Comparison of ENCODE assay signal across 14 mouse cellular contexts in genomic region chr5:25055288-25055687, GRCm38 (mm10). TPM values are rescaled to one million over a fixed set of nuclear protein-coding genes. Genes with fewer than 3 reads are reported as not detected.
DNase-seq lines count a peak whose midpoint lies in the region; ATAC-seq and TF ChIP-seq lines count a peak whose summit lies in the region.
"Had no signal": no experiment of that assay in that cellular context is flagged by ENCODE, and none has a peak within 500 bp of the region (broad histone marks: within the 10 kb centered on the region; RNA-seq: fewer than 3 reads in every experiment).

No protein-coding gene starts in this region.

- no peak overlapping the region for H3K9ac ChIP-seq in hindbrain, embryonic 11.5 days (ENCODE audit: low read depth, low read length)
- no peak overlapping the region for H3K9ac ChIP-seq in midbrain, embryonic 11.5 days (ENCODE audit: low read length)
- H3K9ac ChIP-seq in lung, postnatal 0 days (replicated peaks; ENCODE audit: low read depth), result no peak overlapping the region
- H3K9ac ChIP-seq: embryonic facial prominence, embryonic 15.5 days; liver, embryonic 13.5 days; stomach, embryonic 15.5 days had no signal

- peak; percentile 65; the same call in 1 of the 2 replicates for TF ChIP-seq POLR2A in cerebellum, adult 2 months (IDR thresholded peaks at IDR 0.05; ENCODE audit: borderline replicate concordance, insufficient read depth, low read length)

- 39% methylated on average over 4 of the region's 4 CpGs for WGBS in hindbrain, embryonic 10.5 days
- WGBS in hindbrain, embryonic 11.5 days, result 33% methylated on average over 4 of the region's 4 CpGs
- WGBS in midbrain, embryonic 10.5 days, result 40% methylated on average over 4 of the region's 4 CpGs
- WGBS in midbrain, embryonic 11.5 days, result 37% methylated on average over 4 of the region's 4 CpGs
- WGBS in cerebellum, adult 2 months, result 4% methylated on average over 4 of the region's 4 CpGs
- WGBS in lung, postnatal 0 days, result 67% methylated on average over 4 of the region's 4 CpGs

- peaks cover 25% of the 10 kb centered on the region for H3K27me3 ChIP-seq in hindbrain, embryonic 10.5 days (ENCODE audit: insufficient read depth, poor library complexity, severe bottlenecking)
- H3K27me3 ChIP-seq in hindbrain, embryonic 11.5 days (ENCODE audit: control insufficient read depth, insufficient read depth, low read length), result no peaks in the 10 kb centered on the region
- peaks cover 27% of the 10 kb centered on the region for H3K27me3 ChIP-seq in midbrain, embryonic 10.5 days (ENCODE audit: low read depth, poor library complexity, severe bottlenecking)
- H3K27me3 ChIP-seq in midbrain, embryonic 11.5 days (ENCODE audit: control insufficient read depth, insufficient read depth, low read length), result no peaks in the 10 kb centered on the region
- H3K27me3 ChIP-seq in cerebellum, adult 2 months (ENCODE audit: control insufficient read depth, insufficient read depth, low read length), result no peaks in the 10 kb centered on the region
- H3K27me3 ChIP-seq in lung, postnatal 0 days (replicated peaks; ENCODE audit: insufficient read depth, low read length), result no peaks in the 10 kb centered on the region
- H3K27me3 ChIP-seq: embryonic facial prominence, embryonic 15.5 days; stomach, embryonic 15.5 days had no signal

- no peak for DNase-seq in hindbrain, embryonic 10.5 days (ENCODE audit: low spot score)
- no peak for DNase-seq in hindbrain, embryonic 11.5 days (ENCODE audit: low spot score)
- DNase-seq in midbrain, embryonic 10.5 days (ENCODE audit: low spot score), result no peak
- no peak for DNase-seq in midbrain, embryonic 11.5 days (ENCODE audit: low spot score, missing footprints)
- peak; percentile 91 to 95 for DNase-seq in cerebellum, adult 2 months
- peak; percentile 65 for DNase-seq in layer of hippocampus, adult 9-11 months
- no peak for DNase-seq in lung, postnatal 25 days (ENCODE audit: low spot score)
- no peak for DNase-seq in lung, postnatal 0 days (ENCODE audit: low spot score)
- DNase-seq: liver, embryonic 13.5 days; thymus, postnatal 4 days had no signal

- peak overlapping the region; percentile 50 for H3K27ac ChIP-seq in hindbrain, embryonic 10.5 days
- no peak overlapping the region for H3K27ac ChIP-seq in hindbrain, embryonic 11.5 days (ENCODE audit: low read depth, low read length)
- 0 out of 2 replicates have a peak overlapping the region, but pooled peaks have one; percentile 49 for H3K27ac ChIP-seq in midbrain, embryonic 10.5 days (replicated peaks)
- H3K27ac ChIP-seq in midbrain, embryonic 11.5 days (ENCODE audit: low read depth, low read length), result no peak overlapping the region
- H3K27ac ChIP-seq in cerebellum, adult 2 months (ENCODE audit: insufficient read depth, low read length), result peak overlapping the region; percentile 77
- no peak overlapping the region for H3K27ac ChIP-seq in lung, postnatal 0 days (ENCODE audit: low read length)
- H3K27ac ChIP-seq: embryonic facial prominence, embryonic 15.5 days; liver, embryonic 13.5 days; stomach, embryonic 15.5 days had no signal

- TF ChIP-seq EP300 in lung, postnatal 0 days (IDR thresholded peaks at IDR 0.05), result no peak

- TF ChIP-seq CTCF in cerebellum, adult 2 months (IDR thresholded peaks at IDR 0.05; ENCODE audit: borderline replicate concordance, insufficient read depth, low read depth, low read length), result no peak
- TF ChIP-seq CTCF in lung, postnatal 0 days (IDR thresholded peaks at IDR 0.05), result no peak

- no peaks in the 10 kb centered on the region for H3K9me3 ChIP-seq in hindbrain, embryonic 10.5 days
- H3K9me3 ChIP-seq in hindbrain, embryonic 11.5 days (ENCODE audit: control insufficient read depth, low read length), result no peaks in the 10 kb centered on the region
- no peaks in the 10 kb centered on the region for H3K9me3 ChIP-seq in midbrain, embryonic 10.5 days (replicated peaks)
- no peaks in the 10 kb centered on the region for H3K9me3 ChIP-seq in midbrain, embryonic 11.5 days (ENCODE audit: control insufficient read depth, low read length)
- H3K9me3 ChIP-seq in lung, postnatal 0 days (ENCODE audit: low read length), result no peaks in the 10 kb centered on the region
- H3K9me3 ChIP-seq: embryonic facial prominence, embryonic 15.5 days; liver, embryonic 13.5 days; stomach, embryonic 15.5 days had no signal

- no peak overlapping the region for H3K4me2 ChIP-seq in hindbrain, embryonic 11.5 days (replicated peaks; ENCODE audit: low read depth, low read length)
- no peak overlapping the region for H3K4me2 ChIP-seq in midbrain, embryonic 11.5 days
- H3K4me2 ChIP-seq in lung, postnatal 0 days (replicated peaks; ENCODE audit: low read depth, low read length), result no peak overlapping the region
- H3K4me2 ChIP-seq: embryonic facial prominence, embryonic 15.5 days; liver, embryonic 13.5 days; stomach, embryonic 15.5 days had no signal

- no peak overlapping the region for H3K4me3 ChIP-seq in hindbrain, embryonic 10.5 days
- no peak overlapping the region for H3K4me3 ChIP-seq in hindbrain, embryonic 11.5 days (ENCODE audit: low read depth, low read length)
- no peak overlapping the region for H3K4me3 ChIP-seq in midbrain, embryonic 10.5 days
- H3K4me3 ChIP-seq in midbrain, embryonic 11.5 days (ENCODE audit: low read depth, low read length), result no peak overlapping the region
- H3K4me3 ChIP-seq in cerebellum, adult 2 months (replicated peaks; ENCODE audit: insufficient read depth, low read depth, low read length), result no peak overlapping the region
- H3K4me3 ChIP-seq in lung, postnatal 0 days (ENCODE audit: low read depth, low read length), result no peak overlapping the region
- H3K4me3 ChIP-seq: embryonic facial prominence, embryonic 15.5 days; liver, embryonic 13.5 days; myocyte; stomach, embryonic 15.5 days had no signal

- ATAC-seq in hindbrain, embryonic 11.5 days (ENCODE audit: low FRiP score), result no peak
- ATAC-seq in midbrain, embryonic 11.5 days (ENCODE audit: low FRiP score), result no peak
- ATAC-seq in lung, postnatal 0 days, result no peak
- ATAC-seq: intestine, embryonic 16.5 days had no signal

- peaks cover 53% of the 10 kb centered on the region for H3K4me1 ChIP-seq in hindbrain, embryonic 10.5 days (replicated peaks)
- H3K4me1 ChIP-seq in hindbrain, embryonic 11.5 days (replicated peaks; ENCODE audit: control insufficient read depth, insufficient read depth, low read length), result peaks cover 4% of the 10 kb centered on the region; the same call in 1 of the 2 replicates
- peaks cover 39% of the 10 kb centered on the region for H3K4me1 ChIP-seq in midbrain, embryonic 10.5 days
- H3K4me1 ChIP-seq in midbrain, embryonic 11.5 days (ENCODE audit: control insufficient read depth, insufficient read depth, low read length), result peaks cover 3% of the 10 kb centered on the region; the same call in 1 of the 2 replicates
- peaks cover 70% of the 10 kb centered on the region for H3K4me1 ChIP-seq in cerebellum, adult 2 months (ENCODE audit: control insufficient read depth, insufficient read depth, low read length)
- peaks cover 14% of the 10 kb centered on the region; the same call in 1 of the 2 replicates for H3K4me1 ChIP-seq in lung, postnatal 0 days (ENCODE audit: insufficient read depth, low read depth, low read length)

- no peaks in the 10 kb centered on the region for H3K36me3 ChIP-seq in hindbrain, embryonic 10.5 days
- H3K36me3 ChIP-seq in hindbrain, embryonic 11.5 days (ENCODE audit: control insufficient read depth, insufficient read depth, low read length), result no peaks in the 10 kb centered on the region
- no peaks in the 10 kb centered on the region for H3K36me3 ChIP-seq in midbrain, embryonic 10.5 days
- H3K36me3 ChIP-seq in midbrain, embryonic 11.5 days (ENCODE audit: control insufficient read depth, insufficient read depth, low read length), result no peaks in the 10 kb centered on the region
- no peaks in the 10 kb centered on the region for H3K36me3 ChIP-seq in lung, postnatal 0 days (ENCODE audit: insufficient read depth, low read length)
- H3K36me3 ChIP-seq: embryonic facial prominence, embryonic 15.5 days; liver, embryonic 13.5 days; stomach, embryonic 15.5 days had no signal

RNA-seq across cellular contexts. Expression of gene Prkag2, which starts 45.2 kb away (rescaled TPM):
- 43.7 and 46.3 TPM in 2 replicates for polyA plus RNA-seq in hindbrain, embryonic 10.5 days (2016; fragmentation: Nextera tagmentation; extraction: Ambion mirVana)
- polyA plus RNA-seq in hindbrain, embryonic 11.5 days (2014; fragmentation: Nextera tagmentation; extraction: Ambion mirVana), result 56.7 and 57.3 TPM in 2 replicates
- 48.7 and 49.6 TPM in 2 replicates for polyA plus RNA-seq in midbrain, embryonic 10.5 days (2016; fragmentation: Nextera tagmentation; extraction: Ambion mirVana)
- 59.8 and 62.1 TPM in 2 replicates for polyA plus RNA-seq in midbrain, embryonic 11.5 days (2014; fragmentation: Nextera tagmentation; extraction: Ambion mirVana)
- polyA plus RNA-seq in cerebellum, adult 2 months (2012; rRNA removed), result 92.0 and 99.4 TPM in 2 replicates
- 16.2 and 17.0 TPM in 2 replicates for polyA plus RNA-seq in lung, postnatal 0 days (2015; fragmentation: Nextera tagmentation; extraction: Ambion mirVana)

Comparison
In these comparisons a context has a peak if more than half of its experiments do, and no peak if none do; other contexts are left out.
1. H3K27ac ChIP-seq: peak in hindbrain, embryonic 10.5 days (single experiment), midbrain, embryonic 10.5 days (single experiment) and cerebellum, adult 2 months (single experiment); none in hindbrain, embryonic 11.5 days (single experiment), midbrain, embryonic 11.5 days (single experiment) and lung, postnatal 0 days (single experiment).
2. DNase-seq: peak in cerebellum, adult 2 months (2 of 2) and layer of hippocampus, adult 9-11 months (single experiment); none in hindbrain, embryonic 10.5 days (single experiment), hindbrain, embryonic 11.5 days (single experiment), midbrain, embryonic 10.5 days (single experiment), midbrain, embryonic 11.5 days (single experiment), lung, postnatal 25 days (single experiment) and lung, postnatal 0 days (single experiment).